Mouse (Mus musculus) forebrain, embryonic 16.5 days (tissue): ENCODE measurements at regions not wholly inside any gene's neighbourhood (a gene's known extent, or its start where the extent isn't known, plus 50 kb on each side); places are given as distances from the start of the nearest gene placed in this dataset.
"Not testable (repeated sequence)": the region's sequence is repeated elsewhere in the genome, so short reads cannot be mapped to it uniquely, and the experiment has no call there.

ENCODE experiments used
- ATAC-seq: fragments of 200-750 bp; cut with Nextera tagmentation; 2 replicates; pipeline ENCODE4 v1.8.0; 2017; ENCODE audit warnings: mild to moderate bottlenecking, moderate library complexity
- H3K27ac ChIP-seq: fragments of 300-500 bp; sonication (generic); 2 replicates; pipeline ENCODE4 v1.5.1; 2014; ENCODE audit warnings: low read length, control low read depth
- H3K27me3 ChIP-seq: fragments of 300-500 bp; sonication (generic); replicated peaks from 2 replicates; pipeline ENCODE4 v1.6.1; 2014; ENCODE audit warnings: low read length; ENCODE audit not compliant: control insufficient read depth, insufficient read depth
- H3K36me3 ChIP-seq: fragments of 300-500 bp; sonication (generic); 2 replicates; pipeline ENCODE4 v1.6.1; 2014; ENCODE audit not compliant: control insufficient read depth, insufficient read depth
- H3K4me1 ChIP-seq: fragments of 300-500 bp; sonication (generic); replicated peaks from 2 replicates; pipeline ENCODE4 v1.6.1; 2014; ENCODE audit warnings: low read length; ENCODE audit not compliant: control insufficient read depth, insufficient read depth
- H3K4me2 ChIP-seq: fragments of 300-500 bp; sonication (generic); 2 replicates; pipeline ENCODE4 v1.6.1; 2014; ENCODE audit warnings: mild to moderate bottlenecking, low read length, control low read depth
- H3K4me3 ChIP-seq: fragments of 300-500 bp; sonication (generic); replicated peaks from 2 replicates; pipeline ENCODE4 v1.5.1; 2014; ENCODE audit warnings: mild to moderate bottlenecking, low read length, control low read depth
- H3K9ac ChIP-seq: fragments of 300-500 bp; sonication (generic); replicated peaks from 2 replicates; pipeline ENCODE4 v1.6.1; 2014; ENCODE audit warnings: low read depth, low read length, control low read depth
- H3K9me3 ChIP-seq: fragments of 300-500 bp; sonication (generic); 2 replicates; pipeline ENCODE4 v1.6.1; 2016; ENCODE audit warnings: low read length; ENCODE audit not compliant: control insufficient read depth
- WGBS: fragments of 180-500 bp; shearing (Covaris S2); extraction: QIAGEN DNeasy Blood & Tissue Kit; methylation state at CpG from one replicate; pipeline ENCODE4 v1.1.7; 2014; 5-methylcytosine and 5-hydroxymethylcytosine counted together

GRCm38 (mm10) chr2:57185151-57185550 is 52.3 kb upstream of the Gpd2 start:
- Histone ChIP-seq H3K36me3 (no peaks in the 10 kb centered on the region), H3K9ac (no peak overlapping the region), H3K9me3 (no peaks in the 10 kb centered on the region), H3K4me2 (no peak overlapping the region), H3K27ac (no peak overlapping the region), H3K4me1 (no peaks in the 10 kb centered on the region; the same call in 1 of the 2 replicates), H3K4me3 (no peak overlapping the region), H3K27me3 (no peaks in the 10 kb centered on the region)
- WGBS = 10% methylated on average over 1 of the region's 1 CpGs
- ATAC-seq = no peak

GRCm38 (mm10) chr2:57183108-57183507 is 54.3 kb upstream of the Gpd2 start:
- H3K36me3 ChIP-seq, H3K27ac ChIP-seq, ATAC-seq, H3K4me2 ChIP-seq, H3K9me3 ChIP-seq, H3K4me1 ChIP-seq, H3K27me3 ChIP-seq, H3K9ac ChIP-seq, H3K4me3 ChIP-seq: not testable (repeated sequence)
- 82% methylated on average over 3 of the region's 3 CpGs for WGBS

- under 1% methylated on average over 37 of the region's 37 CpGs for WGBS
- peak overlapping the region; percentile 47 for H3K4me2 ChIP-seq
- H3K9ac ChIP-seq = peak overlapping the region; percentile 74
- no peaks in the 10 kb centered on the region for H3K36me3 ChIP-seq
- H3K27me3 ChIP-seq = no peaks in the 10 kb centered on the region
- no peaks in the 10 kb centered on the region; the same call in 1 of the 2 replicates for H3K4me1 ChIP-seq
- no peaks in the 10 kb centered on the region for H3K9me3 ChIP-seq
- H3K4me3 ChIP-seq = peak overlapping the region; percentile 75
- peak overlapping the region; percentile 94 for H3K27ac ChIP-seq
- peak; percentile 98 for ATAC-seq
Observed at GRCm38 (mm10) chr2:57181692-57182541, 55.5 kb upstream of the Gpd2 start.

GRCm38 (mm10) chr2:57181350-57181691 is 56.1 kb upstream of the Gpd2 start:
- Histone ChIP-seq H3K36me3 (no peaks in the 10 kb centered on the region), H3K4me2 (peak overlapping the region; percentile 47), H3K4me1 (no peaks in the 10 kb centered on the region; the same call in 1 of the 2 replicates), H3K4me3 (peak overlapping the region; percentile 75), H3K27ac (no peak overlapping the region; the same call in 1 of the 2 replicates), H3K9ac (peak overlapping the region; percentile 74), H3K27me3 (no peaks in the 10 kb centered on the region), H3K9me3 (no peaks in the 10 kb centered on the region)
- 14% methylated on average over 4 of the region's 4 CpGs for WGBS
- no peak for ATAC-seq

- ATAC-seq = no peak
- Histone ChIP-seq H3K4me2 (no peak overlapping the region), H3K9ac (no peak overlapping the region), H3K27me3 (no peaks in the 10 kb centered on the region), H3K36me3 (no peaks in the 10 kb centered on the region), H3K4me1 (no peaks in the 10 kb centered on the region; the same call in 1 of the 2 replicates), H3K27ac (no peak overlapping the region), H3K4me3 (no peak overlapping the region), H3K9me3 (no peaks in the 10 kb centered on the region)
- WGBS = 75% methylated on average over 6 of the region's 6 CpGs
Observed at GRCm38 (mm10) chr2:57178056-57178455, 54.3 kb upstream of the Nr4a2 start.

GRCm38 (mm10) chr2:57176547-57176946 is 52.7 kb upstream of the Nr4a2 start:
- no peaks in the 10 kb centered on the region for H3K27me3 ChIP-seq
- H3K9me3 ChIP-seq = no peaks in the 10 kb centered on the region
- ATAC-seq = no peak
- 92% methylated on average over 7 of the region's 7 CpGs for WGBS
- no peaks in the 10 kb centered on the region for H3K36me3 ChIP-seq
- no peak overlapping the region for H3K4me2 ChIP-seq
- H3K4me3 ChIP-seq = no peak overlapping the region
- H3K4me1 ChIP-seq = no peaks in the 10 kb centered on the region; the same call in 1 of the 2 replicates
- H3K9ac ChIP-seq = no peak overlapping the region
- no peak overlapping the region for H3K27ac ChIP-seq

- Histone ChIP-seq H3K9me3 (no peaks in the 10 kb centered on the region), H3K9ac (no peak overlapping the region), H3K4me1 (no peaks in the 10 kb centered on the region), H3K4me3 (no peak overlapping the region), H3K27ac (no peak overlapping the region), H3K4me2 (no peak overlapping the region), H3K36me3 (no peaks in the 10 kb centered on the region), H3K27me3 (no peaks in the 10 kb centered on the region)
- 72% methylated on average over 1 of the region's 1 CpGs for WGBS
- ATAC-seq = no peak
Observed at GRCm38 (mm10) chr2:57175219-57175618, 51.4 kb upstream of the Nr4a2 start.
